8 mouse cellular contexts compared by ENCODE assay signal in genomic region chr17:44778141-44778540, GRCm38 (mm10). TPM values are rescaled to one million over a fixed set of nuclear protein-coding genes. Genes with fewer than 3 reads are reported as not detected.
DNase-seq lines count a peak whose midpoint lies in the region; ATAC-seq and TF ChIP-seq lines count a peak whose summit lies in the region.

No protein-coding gene starts in this region.

- H3K79me3 ChIP-seq in C2C12 (ENCODE audit: low read depth), result peaks cover 13% of the 10 kb centered on the region

- no peaks in the 10 kb centered on the region for H3K9me3 ChIP-seq in forebrain, embryonic 15.5 days
- no peaks in the 10 kb centered on the region for H3K9me3 ChIP-seq in liver, postnatal 0 days (ENCODE audit: low read length)

- H3K79me2 ChIP-seq in C2C12 (ENCODE audit: control insufficient read depth, insufficient read depth), result peaks cover 43% of the 10 kb centered on the region

- peaks cover 5% of the 10 kb centered on the region for H3K36me3 ChIP-seq in C2C12 (ENCODE audit: control insufficient read depth, insufficient read depth)
- H3K36me3 ChIP-seq in forebrain, embryonic 15.5 days, result no peaks in the 10 kb centered on the region
- H3K36me3 ChIP-seq in liver, postnatal 0 days (replicated peaks; ENCODE audit: insufficient read depth, low read length), result no peaks in the 10 kb centered on the region

- ATAC-seq in forebrain, embryonic 15.5 days (replicated peaks), result no peak
- no peak for ATAC-seq in liver, postnatal 0 days

- peaks cover 7% of the 10 kb centered on the region for H3K4me1 ChIP-seq in forebrain, embryonic 15.5 days
- peaks cover 4% of the 10 kb centered on the region; the same call in 1 of the 2 replicates for H3K4me1 ChIP-seq in liver, postnatal 0 days (ENCODE audit: insufficient read depth)

- peak overlapping the region; percentile 48 for H3K4me3 ChIP-seq in C2C12 (ENCODE audit: insufficient read depth, poor library complexity, severe bottlenecking)
- peak overlapping the region; percentile 97 for H3K4me3 ChIP-seq in forebrain, embryonic 15.5 days
- peak overlapping the region; percentile 94; the same call in 1 of the 2 replicates for H3K4me3 ChIP-seq in liver, postnatal 0 days (ENCODE audit: low read depth, low read length)

- TF ChIP-seq CTCF in C2C12 (IDR thresholded peaks at IDR 0.05; ENCODE audit: control insufficient read depth, insufficient read depth, insufficient read length), result no peak
- TF ChIP-seq CTCF in liver, postnatal 0 days (IDR thresholded peaks at IDR 0.05; ENCODE audit: low read depth), result no peak

- intact Hi-C loops in heart, postnatal 36 days (cut with DNase I), result no loop called here

- H3ac ChIP-seq in C2C12 (ENCODE audit: control insufficient read depth, insufficient read length, low read depth), result no peak overlapping the region

- no peaks in the 10 kb centered on the region for H3K27me3 ChIP-seq in C2C12 (ENCODE audit: control insufficient read depth, insufficient read depth, insufficient read length)
- H3K27me3 ChIP-seq in forebrain, embryonic 15.5 days, result no peaks in the 10 kb centered on the region
- H3K27me3 ChIP-seq in liver, postnatal 0 days (ENCODE audit: insufficient read depth, low read length), result no peaks in the 10 kb centered on the region

- peak; percentile 84 for DNase-seq in heart, adult 11 months
- DNase-seq in heart, postnatal 36 days, result no peak
- DNase-seq in liver, postnatal 0 days, result no peak
- no peak for DNase-seq in urinary bladder, postnatal 10 days (ENCODE audit: low spot score)
- DNase-seq in urinary bladder, postnatal 4 days (ENCODE audit: low spot score in 2 of 2), result no peak
- DNase-seq in right cerebral cortex, postnatal 25 days, result no peak

- TF ChIP-seq EP300 in liver, postnatal 0 days (IDR thresholded peaks at IDR 0.05; ENCODE audit: low read depth), result no peak

- peak overlapping the region; percentile 96; the same call in 1 of the 2 replicates for H3K9ac ChIP-seq in forebrain, embryonic 15.5 days (replicated peaks)
- H3K9ac ChIP-seq in liver, postnatal 0 days (replicated peaks), result peak overlapping the region; percentile 95; the same call in 1 of the 2 replicates

- H3K27ac ChIP-seq in forebrain, embryonic 15.5 days (replicated peaks), result no peak overlapping the region
- peak overlapping the region; percentile 94; the same call in 1 of the 2 replicates for H3K27ac ChIP-seq in liver, postnatal 0 days (ENCODE audit: low read depth)

- WGBS in forebrain, embryonic 15.5 days, result 66% methylated on average over 5 of the region's 5 CpGs
- 62% methylated on average over 5 of the region's 5 CpGs for WGBS in liver, postnatal 0 days (ENCODE audit: insufficient replicate concordance)

- peak overlapping the region; percentile 66 for H3K4me2 ChIP-seq in forebrain, embryonic 15.5 days (replicated peaks)
- H3K4me2 ChIP-seq in liver, postnatal 0 days (ENCODE audit: low read depth, low read length), result peak overlapping the region; percentile 93

TF ChIP-seq in C2C12, 6 proteins besides CTCF, POLR2A, EP300 and RAD21:
- TF ChIP-seq MAX (IDR thresholded peaks at IDR 0.05), result no peak
- no peak for TF ChIP-seq FOSL1 (IDR thresholded peaks at IDR 0.05; ENCODE audit: insufficient read depth, low read length, poor library complexity, severe bottlenecking)
- no peak for TF ChIP-seq MYOG (IDR thresholded peaks at IDR 0.05; ENCODE audit: control insufficient read depth, extremely low read depth, insufficient read length)
- no peak for TF ChIP-seq MYOD1 (IDR thresholded peaks at IDR 0.05; ENCODE audit: control insufficient read depth, insufficient read length, low read depth)
- TF ChIP-seq CEBPB (IDR thresholded peaks at IDR 0.05; ENCODE audit: low read depth), result no peak
- no peak for TF ChIP-seq USF1 (IDR thresholded peaks at IDR 0.05; ENCODE audit: low read depth)

RNA-seq across cellular contexts. Expression of gene Supt3, which starts 1.2 kb away (rescaled TPM):
- total RNA-seq in heart, postnatal 36 days (2021), result 10 to 100 TPM; 14.4 to 15.6 TPM
- polyA plus RNA-seq in C2C12 (2012; fragmentation: generic; extraction: Trizol), result 18.1 TPM
- 17.8 and 19.7 TPM in 2 replicates for polyA plus RNA-seq in forebrain, embryonic 15.5 days (2015; fragmentation: Nextera tagmentation; extraction: Ambion mirVana)
- polyA plus RNA-seq in liver, postnatal 0 days (2015; fragmentation: Nextera tagmentation; extraction: Ambion mirVana), result 5.0 and 5.1 TPM in 2 replicates

RNA-seq across cellular contexts. Expression of gene Runx2, which starts 36.5 kb away (rescaled TPM):
- under 1 TPM; 0.30 to 0.50 TPM for total RNA-seq in heart, postnatal 36 days (2021)
- 16.6 TPM for polyA plus RNA-seq in C2C12 (2012; fragmentation: generic; extraction: Trizol)
- 0.29 and 0.31 TPM in 2 replicates for polyA plus RNA-seq in forebrain, embryonic 15.5 days (2015; fragmentation: Nextera tagmentation; extraction: Ambion mirVana)
- polyA plus RNA-seq in liver, postnatal 0 days (2015; fragmentation: Nextera tagmentation; extraction: Ambion mirVana), result 0.34 and 0.49 TPM in 2 replicates

Comparison
In these comparisons a context has a peak if more than half of its experiments do, and no peak if none do; other contexts are left out.
1. RNA of gene Runx2, which starts 36.5 kb away (polyA plus RNA-seq): 16.6 TPM in C2C12 (single experiment); 0.34 to 0.49 TPM in liver, postnatal 0 days and 0.29 to 0.31 TPM in forebrain, embryonic 15.5 days; every median in the first group is over 10 times any median in the second.
2. Peak in every context shown above with its lines, with median percentiles within 50 percentile points of each other: H3K4me3 ChIP-seq.